Mouse (Mus musculus) ES-Bruce4 (cell line): ENCODE data around the gene Gm12695.

Source experiments
- CTCF ChIP-seq: IDR thresholded peaks from one replicate; pipeline ENCODE4 v1.8.1; 2011; ENCODE audit warnings: low read depth, low read length
- EP300 ChIP-seq: IDR thresholded peaks from 2 replicates; pipeline ENCODE4 v1.6.1; 2011; ENCODE audit warnings: low read depth, low read length; ENCODE audit not compliant: insufficient read depth
- POLR2A ChIP-seq: IDR thresholded peaks from one replicate; pipeline ENCODE4 v1.8.1; 2011; ENCODE audit warnings: low read length; ENCODE audit not compliant: insufficient read depth

- TF ChIP-seq CTCF (no peak), POLR2A (no peak), EP300 (no peak)
Measured at GRCm38 (mm10) chr4:96697511-96698217, 87.3 kb downstream of the Gm12695 start.
